Mouse (Mus musculus) G1E (cell line): ENCODE measurements around the gene Rab37.

Experiments used
- CTCF ChIP-seq: IDR thresholded peaks from 2 replicates; pipeline ENCODE4 v1.5.1; 2012; ENCODE audit warnings: low read depth, low read length, inconsistent platforms, mixed read lengths
- GATA2 ChIP-seq: IDR thresholded peaks from 2 replicates; pipeline ENCODE4 v1.6.1; 2012; ENCODE audit warnings: low read depth, low read length, inconsistent platforms, borderline replicate concordance

- TF ChIP-seq CTCF (no peak), GATA2 (no peak)
Measured at GRCm38 (mm10) chr11:115200520-115200919, 109.3 kb downstream of the Rab37 start.
